In the genomic region with DNA sequence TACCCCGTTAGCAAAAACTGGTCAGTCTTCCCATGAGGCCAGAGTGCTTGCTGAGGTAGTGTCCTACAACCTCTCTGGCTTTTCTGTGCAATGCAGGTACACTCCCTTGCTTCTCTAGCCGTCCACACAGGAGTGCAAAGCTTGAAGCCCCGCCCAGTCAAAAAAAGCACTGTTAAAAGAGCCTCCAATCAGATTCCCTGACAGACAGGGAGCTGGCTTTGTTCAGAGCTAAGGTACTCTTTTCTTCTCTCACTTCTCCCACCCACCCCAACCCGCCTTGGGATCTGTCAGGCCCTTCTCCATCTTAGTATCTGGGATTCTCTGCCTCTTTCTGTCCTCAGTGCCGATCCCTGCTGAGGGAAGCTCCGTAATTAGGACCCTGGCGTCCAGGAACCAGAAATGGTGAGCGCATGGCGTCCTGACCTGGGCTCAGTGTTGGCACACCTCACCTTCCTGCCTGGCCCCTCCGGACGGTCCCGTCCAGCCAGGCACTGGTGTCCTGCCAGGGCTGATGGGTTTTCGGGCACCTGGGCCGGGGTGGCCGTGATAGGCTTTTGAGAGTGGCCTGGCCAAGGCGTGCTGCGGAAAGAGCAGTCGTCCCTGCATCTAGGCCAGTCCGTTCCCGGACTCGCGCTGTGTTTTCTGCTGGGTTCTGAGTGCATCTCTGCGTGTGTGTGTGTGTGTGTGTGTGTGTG, we compare ENCODE assay signal across 8 mouse cellular contexts. TPM values are rescaled to one million over a fixed set of nuclear protein-coding genes. Genes with fewer than 3 reads are reported as not detected.
DNase-seq lines count a peak whose midpoint lies in the region; ATAC-seq lines count a peak whose summit lies in the region.

No protein-coding gene starts in this region.

- no peaks in the 10 kb centered on the region for H3K9me3 ChIP-seq in embryonic facial prominence, embryonic 12.5 days
- H3K9me3 ChIP-seq in intestine, embryonic 14.5 days (ENCODE audit: control insufficient read depth, low read length), result no peaks in the 10 kb centered on the region
- H3K9me3 ChIP-seq in lung, embryonic 16.5 days (ENCODE audit: control insufficient read depth, low read length), result no peaks in the 10 kb centered on the region

- no peak overlapping the region for H3K27ac ChIP-seq in embryonic facial prominence, embryonic 12.5 days
- no peak overlapping the region for H3K27ac ChIP-seq in intestine, embryonic 14.5 days (ENCODE audit: low read depth)
- H3K27ac ChIP-seq in lung, embryonic 16.5 days (ENCODE audit: low read length), result no peak overlapping the region

- peak; percentile 8 for DNase-seq in adrenal gland, postnatal 10 days
- no peak for DNase-seq in adrenal gland, postnatal 4 days (ENCODE audit: low spot score in 2 of 2)
- peak; percentile 7 for DNase-seq in adrenal gland, postnatal 14 days
- peak; percentile 60 for DNase-seq in intestine, embryonic 14.5 days (ENCODE audit: low spot score)
- peak; percentile 23 for DNase-seq in right cerebral cortex, postnatal 25 days
- no peak for DNase-seq in frontal cortex, postnatal 36 days (ENCODE audit: low spot score in 2 of 2)

- H3K4me2 ChIP-seq in embryonic facial prominence, embryonic 12.5 days (replicated peaks), result peak overlapping the region; percentile 61
- peak overlapping the region; percentile 65 for H3K4me2 ChIP-seq in intestine, embryonic 14.5 days (ENCODE audit: low read length)
- peak overlapping the region; percentile 72 for H3K4me2 ChIP-seq in lung, embryonic 16.5 days (ENCODE audit: low read depth, low read length)

- 12% methylated on average over 23 of the region's 23 CpGs for WGBS in embryonic facial prominence, embryonic 12.5 days
- 11% methylated on average over 23 of the region's 23 CpGs for WGBS in intestine, embryonic 14.5 days
- 12% methylated on average over 22 of the region's 23 CpGs for WGBS in lung, embryonic 16.5 days

- H3K9ac ChIP-seq in embryonic facial prominence, embryonic 12.5 days, result peak overlapping the region; percentile 60
- peak overlapping the region; percentile 55 for H3K9ac ChIP-seq in intestine, embryonic 14.5 days (ENCODE audit: low read length)
- H3K9ac ChIP-seq in lung, embryonic 16.5 days (ENCODE audit: low read length), result peak overlapping the region; percentile 71

- no peaks in the 10 kb centered on the region for H3K4me1 ChIP-seq in embryonic facial prominence, embryonic 12.5 days
- H3K4me1 ChIP-seq in intestine, embryonic 14.5 days (replicated peaks; ENCODE audit: control insufficient read depth, insufficient read depth, low read length), result 0 out of 2 replicates have a peak, but pooled peaks cover 2% of the 10 kb centered on the region
- H3K4me1 ChIP-seq in lung, embryonic 16.5 days (replicated peaks; ENCODE audit: control insufficient read depth, insufficient read depth, low read length), result no peaks in the 10 kb centered on the region

- H3K36me3 ChIP-seq in embryonic facial prominence, embryonic 12.5 days, result no peaks in the 10 kb centered on the region
- no peaks in the 10 kb centered on the region for H3K36me3 ChIP-seq in intestine, embryonic 14.5 days (ENCODE audit: control insufficient read depth, insufficient read depth, low read length)
- H3K36me3 ChIP-seq in lung, embryonic 16.5 days (ENCODE audit: control insufficient read depth, insufficient read depth, low read length), result no peaks in the 10 kb centered on the region

- H3K27me3 ChIP-seq in embryonic facial prominence, embryonic 12.5 days, result no peaks in the 10 kb centered on the region
- no peaks in the 10 kb centered on the region for H3K27me3 ChIP-seq in intestine, embryonic 14.5 days (replicated peaks; ENCODE audit: control insufficient read depth, insufficient read depth, low read length)
- H3K27me3 ChIP-seq in lung, embryonic 16.5 days (ENCODE audit: control insufficient read depth, insufficient read depth, low read depth, low read length), result no peaks in the 10 kb centered on the region

- H3K4me3 ChIP-seq in embryonic facial prominence, embryonic 12.5 days, result peak overlapping the region; percentile 55
- H3K4me3 ChIP-seq in intestine, embryonic 14.5 days (ENCODE audit: low read depth, low read length), result peak overlapping the region; percentile 45
- peak overlapping the region; percentile 56 for H3K4me3 ChIP-seq in lung, embryonic 16.5 days (ENCODE audit: low read length)

- peak; percentile 78 for ATAC-seq in embryonic facial prominence, embryonic 12.5 days (ENCODE audit: insufficient number of reproducible peaks, insufficient read depth, low FRiP score, low TSS enrichment)
- peak; percentile 71 for ATAC-seq in intestine, embryonic 14.5 days (replicated peaks; ENCODE audit: low FRiP score, low TSS enrichment, low read depth)
- peak; percentile 74 for ATAC-seq in lung, embryonic 16.5 days (ENCODE audit: low read depth)

RNA-seq across cellular contexts. Expression of gene Zfp619, which starts 30.3 kb away (rescaled TPM):
- total RNA-seq in adrenal gland, postnatal 10 days (2021), result 1 to 10 TPM; 2.0 to 2.7 TPM
- 1 to 10 TPM; 3.6 to 4.2 TPM for total RNA-seq in adrenal gland, postnatal 4 days (2021)
- total RNA-seq in adrenal gland, postnatal 14 days (2021), result 2.3 and 2.7 TPM in 2 replicates
- 3.2 and 3.3 TPM in 2 replicates for polyA plus RNA-seq in embryonic facial prominence, embryonic 12.5 days (2016; fragmentation: Nextera tagmentation; extraction: Ambion mirVana)
- 2.8 and 3.0 TPM in 2 replicates for polyA plus RNA-seq in intestine, embryonic 14.5 days (2014; fragmentation: Nextera tagmentation; extraction: Ambion mirVana)
- polyA plus RNA-seq in lung, embryonic 16.5 days (2015; fragmentation: Nextera tagmentation; extraction: Ambion mirVana), result 2.0 TPM in 2 replicates

Comparison
In these comparisons a context has a peak if more than half of its experiments do, and no peak if none do; other contexts are left out.
1. DNase-seq: peak in adrenal gland, postnatal 10 days (single experiment), adrenal gland, postnatal 14 days (single experiment), intestine, embryonic 14.5 days (single experiment) and right cerebral cortex, postnatal 25 days (single experiment); none in adrenal gland, postnatal 4 days (0 of 2) and frontal cortex, postnatal 36 days (0 of 2).
2. Peak in every context shown above with its lines, with median percentiles within 50 percentile points of each other: ATAC-seq, H3K4me2 ChIP-seq, H3K4me3 ChIP-seq and H3K9ac ChIP-seq.